Mouse (Mus musculus) thymus, adult 2 months (tissue): ENCODE measurements around the gene Pknox2. TPM values are rescaled to one million over a fixed set of nuclear protein-coding genes. Genes with fewer than 3 reads are reported as not detected.

Experiments used
- DNase-seq: peaks from one replicate; pipeline ENCODE4 v3.0.0; 2021
- H3K27ac ChIP-seq: fragments of 200-500 bp; 2 replicates; pipeline ENCODE4 v1.5.1; 2012; ENCODE audit warnings: low read length, control low read depth; ENCODE audit not compliant: control insufficient read depth, insufficient read depth
- H3K27me3 ChIP-seq: fragments of 200-500 bp; 2 replicates; pipeline ENCODE4 v1.6.1; 2012; ENCODE audit warnings: mild to moderate bottlenecking, low read length, moderate library complexity, mixed read lengths; ENCODE audit not compliant: control insufficient read depth, insufficient read depth
- H3K36me3 ChIP-seq: fragments of 200-500 bp; 2 replicates; pipeline ENCODE4 v1.6.1; 2012; ENCODE audit warnings: mild to moderate bottlenecking, low read length, moderate library complexity; ENCODE audit not compliant: control insufficient read depth, insufficient read depth
- H3K4me1 ChIP-seq: fragments of 200-500 bp; replicated peaks from 2 replicates; pipeline ENCODE4 v1.6.1; 2012; ENCODE audit warnings: low read length; ENCODE audit not compliant: control insufficient read depth, insufficient read depth
- H3K4me3 ChIP-seq: fragments of 200-500 bp; 2 replicates; pipeline ENCODE4 v1.5.1; 2012; ENCODE audit warnings: mild to moderate bottlenecking, low read length, control low read depth, moderate library complexity; ENCODE audit not compliant: control insufficient read depth, insufficient read depth
- CTCF ChIP-seq: fragments of 200-500 bp; IDR thresholded peaks from 2 replicates; pipeline ENCODE4 v1.5.1; 2012; ENCODE audit warnings: mild to moderate bottlenecking, control low read depth, low read length, moderate library complexity, borderline replicate concordance; ENCODE audit not compliant: control insufficient read depth, poor library complexity, insufficient read depth; ENCODE audit errors: extremely low read depth
- POLR2A ChIP-seq: fragments of 200-500 bp; IDR thresholded peaks from 2 replicates; pipeline ENCODE4 v1.6.1; 2012; ENCODE audit warnings: mild to moderate bottlenecking, low read length, control low read depth, moderate library complexity; ENCODE audit not compliant: control insufficient read depth, poor library complexity, insufficient read depth; ENCODE audit errors: extremely low read depth
- WGBS: fragments of 180-500 bp; shearing (Covaris S2); methylation state at CpG from one replicate; pipeline ENCODE4 v1.1.7; 2018; 5-methylcytosine and 5-hydroxymethylcytosine counted together
- polyA plus RNA-seq: library from polyadenylated mRNA; depleted of rRNA; stranded (reverse); fragments of >200 nt; gene quantifications from 2 replicates; pipeline ENCODE4 v1.2.3, GENCODE M21; 2012

Gene Pknox2
- polyA plus RNA-seq, 1 experiment = 3.2 TPM

DNA sequence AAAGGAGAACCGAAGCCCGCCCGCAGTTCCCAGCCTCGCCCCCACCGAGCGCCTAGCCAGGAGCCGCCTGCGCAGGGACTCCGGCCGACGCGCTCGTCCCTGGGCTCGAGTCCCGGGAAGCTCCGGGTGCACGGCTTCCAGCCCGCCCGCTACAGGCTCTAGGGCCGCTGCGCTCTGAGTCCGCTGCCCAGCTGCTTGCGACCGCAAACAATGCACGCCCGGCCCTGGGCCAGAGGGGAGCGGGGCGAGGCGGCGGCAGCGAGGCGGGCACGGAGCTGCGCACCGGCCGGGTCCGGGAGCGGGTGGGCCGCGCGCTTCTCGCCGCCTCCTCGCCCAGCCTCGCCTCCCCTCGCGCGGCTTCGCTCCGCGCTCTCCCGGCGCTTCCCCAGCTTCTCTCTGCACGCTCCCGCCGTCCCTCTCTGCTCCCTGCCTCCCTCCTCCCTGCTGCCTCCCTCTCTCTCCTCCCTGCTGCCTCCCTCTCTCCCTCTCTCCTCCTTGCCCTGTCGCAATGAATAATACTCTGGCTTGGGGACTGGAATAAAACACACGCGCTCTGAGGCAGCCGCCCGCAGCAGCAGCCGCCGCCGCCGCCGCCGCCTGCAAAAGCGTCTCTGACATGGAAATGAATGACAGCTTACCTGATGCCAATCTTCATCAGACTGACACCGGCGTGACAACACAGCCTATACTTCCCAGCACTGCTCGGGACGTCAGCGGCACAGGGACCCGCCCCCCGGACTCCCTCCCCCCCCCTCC lies 426 bp downstream of the Pknox2 start:
- Histone ChIP-seq H3K4me3 (peak overlapping the region; percentile 46), H3K36me3 (no peaks in the 10 kb centered on the region), H3K27me3 (peaks cover 25% of the 10 kb centered on the region), H3K4me1 (peaks cover 18% of the 10 kb centered on the region), H3K27ac (no peak overlapping the region)
- DNase-seq = peak; percentile 11
- TF ChIP-seq CTCF (peak; percentile 22; the same call in 1 of the 2 replicates), POLR2A (no peak)
- under 1% methylated on average over 70 of the region's 75 CpGs for WGBS

DNA sequence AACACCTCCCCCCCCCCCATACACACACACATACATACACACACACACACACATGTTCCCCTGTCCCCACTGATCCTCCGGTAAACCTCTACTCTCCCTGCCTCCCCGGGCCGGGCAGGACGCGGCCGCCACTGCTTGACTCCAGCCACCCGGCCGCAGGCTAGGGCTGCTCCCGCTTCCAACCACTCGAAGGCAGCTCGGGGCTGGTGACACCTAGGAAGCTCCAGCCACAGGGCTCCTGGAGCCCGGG lies 929 bp downstream of the Pknox2 start:
- Histone ChIP-seq H3K27ac (no peak overlapping the region), H3K4me1 (peaks cover 18% of the 10 kb centered on the region), H3K36me3 (no peaks in the 10 kb centered on the region), H3K4me3 (peak overlapping the region; percentile 46), H3K27me3 (peaks cover 25% of the 10 kb centered on the region)
- TF ChIP-seq POLR2A (no peak), CTCF (no peak)
- WGBS = 2% methylated on average over 12 of the region's 12 CpGs
- DNase-seq = no peak

DNA sequence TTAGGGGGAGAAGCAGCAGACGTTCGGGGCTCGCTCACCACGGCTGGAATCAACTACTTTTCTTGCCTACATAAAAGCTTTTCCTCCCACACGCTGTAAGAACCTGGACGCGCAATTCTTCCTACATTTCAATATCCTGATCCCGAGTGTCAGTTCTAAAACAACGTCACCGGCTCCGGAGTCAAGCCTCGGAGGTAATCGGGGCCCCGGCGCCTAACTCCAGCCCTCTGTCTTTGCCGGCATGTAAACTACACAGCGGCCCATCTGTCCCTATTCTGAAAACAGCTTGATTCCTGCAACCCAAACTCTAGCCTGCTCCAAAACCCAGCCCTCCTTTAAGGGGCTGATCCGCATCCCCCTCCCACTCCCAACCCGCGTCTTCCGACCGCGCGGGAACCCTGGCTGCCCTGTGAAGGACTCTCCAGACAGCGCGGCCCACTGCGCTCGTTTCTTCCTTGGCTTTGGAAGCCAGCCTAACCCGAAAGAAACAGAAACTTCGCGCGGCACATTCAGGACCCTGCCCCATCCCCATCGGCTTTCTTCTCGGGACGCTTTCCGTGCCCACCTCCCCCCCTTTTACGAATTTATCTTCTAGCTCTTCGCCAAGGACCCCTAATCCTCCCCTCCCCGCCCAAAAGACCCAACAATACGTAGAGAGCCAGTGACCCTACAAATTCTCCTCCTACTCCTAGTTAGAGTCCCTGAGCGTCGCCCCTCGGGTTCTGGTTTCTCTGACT lies 1.4 kb downstream of the Pknox2 start:
- Histone ChIP-seq H3K4me1 (peaks cover 18% of the 10 kb centered on the region), H3K4me3 (peak overlapping the region; percentile 46), H3K27me3 (peaks cover 25% of the 10 kb centered on the region), H3K36me3 (no peaks in the 10 kb centered on the region), H3K27ac (no peak overlapping the region)
- 3% methylated on average over 43 of the region's 43 CpGs for WGBS
- DNase-seq = no peak
- no peak for TF ChIP-seq POLR2A
- no peak for TF ChIP-seq CTCF

DNA sequence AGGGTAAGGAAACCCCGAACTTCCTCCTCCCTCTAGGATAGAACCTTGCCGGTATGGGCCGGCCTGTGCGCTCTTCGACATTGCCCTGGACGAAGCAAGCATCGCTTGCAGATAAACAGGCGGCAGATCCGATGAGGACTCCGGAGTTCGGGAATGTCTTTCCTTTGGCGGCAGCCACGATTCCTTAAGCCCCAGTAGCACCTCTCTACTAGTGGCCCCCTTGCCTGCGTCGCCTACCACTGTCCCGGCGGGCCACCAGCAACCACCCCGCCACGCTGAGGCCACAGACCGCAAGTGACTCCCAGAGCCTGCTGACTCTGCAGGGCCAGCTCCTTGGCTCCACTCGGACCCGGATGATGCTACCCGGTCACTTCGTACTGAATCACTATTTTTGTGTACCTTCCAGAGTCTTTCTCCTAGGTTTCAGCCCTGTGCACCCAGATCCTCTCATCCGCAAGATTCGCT lies 2.0 kb downstream of the Pknox2 start:
- WGBS = 7% methylated on average over 26 of the region's 26 CpGs
- Histone ChIP-seq H3K4me3 (peak overlapping the region; percentile 15), H3K4me1 (peaks cover 18% of the 10 kb centered on the region), H3K36me3 (no peaks in the 10 kb centered on the region), H3K27me3 (peaks cover 25% of the 10 kb centered on the region), H3K27ac (no peak overlapping the region)
- TF ChIP-seq CTCF (no peak), POLR2A (no peak)
- no peak for DNase-seq

DNA sequence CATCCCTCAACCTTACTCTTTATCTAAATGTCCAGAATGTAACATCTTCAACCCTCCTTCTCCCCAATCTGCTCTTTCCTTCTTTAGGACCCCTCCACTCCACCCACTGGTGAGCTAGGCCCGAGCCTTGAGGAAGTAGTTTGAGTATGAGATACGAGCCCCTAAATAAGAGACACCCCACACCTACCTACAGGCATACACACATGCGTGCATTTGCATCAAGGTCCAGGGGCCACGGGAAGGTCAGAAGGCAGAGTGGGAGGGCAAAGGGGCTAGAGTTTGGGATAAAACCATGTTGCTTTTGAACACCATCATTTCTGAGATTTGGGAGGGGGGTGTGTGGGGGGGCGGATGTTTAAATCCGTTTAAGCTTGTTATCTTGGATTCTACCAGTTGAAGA lies 2.5 kb downstream of the Pknox2 start:
- H3K4me3 ChIP-seq = no peak overlapping the region

DNA sequence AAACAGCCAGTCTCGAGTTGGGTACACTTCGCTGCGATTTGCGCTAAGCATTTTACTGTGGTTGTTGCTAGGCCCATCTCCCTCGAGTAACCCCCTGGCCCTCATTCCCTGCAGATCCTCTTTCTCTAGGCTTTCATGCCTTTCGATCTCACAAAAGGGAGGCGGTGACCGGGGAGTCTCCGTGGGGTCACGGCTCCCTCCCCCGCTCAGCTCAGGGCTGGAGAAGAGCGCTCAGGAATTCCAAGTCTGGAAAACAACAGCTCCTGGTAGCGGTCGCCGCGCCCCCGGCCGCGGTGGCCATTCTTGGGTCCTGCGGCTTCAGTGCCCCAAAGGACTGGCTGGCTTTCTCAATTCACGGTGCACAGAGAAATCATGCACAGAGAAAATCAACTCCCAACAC lies 3.0 kb downstream of the Pknox2 start:
- 42% methylated on average over 21 of the region's 21 CpGs for WGBS
- Histone ChIP-seq H3K27me3 (peaks cover 25% of the 10 kb centered on the region), H3K4me1 (peaks cover 18% of the 10 kb centered on the region), H3K4me3 (no peak overlapping the region), H3K27ac (no peak overlapping the region), H3K36me3 (no peaks in the 10 kb centered on the region)
- no peak for TF ChIP-seq CTCF
- TF ChIP-seq POLR2A = no peak
- DNase-seq = no peak

More for the DNA sequence above, 2.5 kb downstream of the Pknox2 start:
- DNase-seq = no peak
- TF ChIP-seq CTCF (no peak), POLR2A (no peak)
- Histone ChIP-seq H3K27ac (no peak overlapping the region), H3K27me3 (peaks cover 25% of the 10 kb centered on the region), H3K36me3 (no peaks in the 10 kb centered on the region), H3K4me1 (peaks cover 18% of the 10 kb centered on the region)
- WGBS = 36% methylated on average over 6 of the region's 6 CpGs
